8 mouse cellular contexts compared by ENCODE assay signal in the genomic region with DNA sequence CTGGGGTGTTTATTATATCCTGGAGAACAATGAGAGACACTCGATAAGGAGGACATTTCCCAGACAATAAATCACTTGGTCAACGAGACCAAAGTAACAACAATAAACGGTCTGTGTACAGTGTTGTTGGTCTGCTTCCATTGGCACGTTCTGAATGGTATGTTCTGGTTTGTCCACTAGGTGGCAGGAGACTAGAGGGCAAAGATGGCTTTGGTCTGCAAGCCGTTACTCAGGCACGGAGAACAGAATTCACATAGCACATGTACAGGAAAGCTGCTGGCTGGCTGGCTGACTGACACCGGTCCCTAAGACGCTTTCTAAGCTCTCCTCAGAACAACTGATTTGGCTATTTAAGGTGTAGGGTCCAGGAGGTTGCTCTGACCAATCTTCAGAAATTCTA.
DNase-seq lines count a peak whose midpoint lies in the region; ATAC-seq lines count a peak whose summit lies in the region.

No protein-coding gene starts in this region.

- DNase-seq in left cerebral cortex, adult 18-20 months (ENCODE audit: low spot score in 2 of 2): peak; percentile 68 to 69
- no peak for DNase-seq in left cerebral cortex, adult 11 months (ENCODE audit: low spot score)
- DNase-seq in adrenal gland, postnatal 10 days: peak; percentile 78
- peak; percentile 55 for DNase-seq in embryo, embryonic 11.5 days (ENCODE audit: low read depth, low spot score)
- peak; percentile 72 for DNase-seq in hindbrain, embryonic 10.5 days (ENCODE audit: low spot score)
- DNase-seq in layer of hippocampus, adult 8-10 months (ENCODE audit: low spot score in 2 of 2): peak; percentile 67 to 74
- peak; percentile 10 to 24 for DNase-seq in spleen, adult 18-20 months

- peaks cover 2% of the 10 kb centered on the region; the same call in 1 of the 2 replicates for H3K36me3 ChIP-seq in hindbrain, embryonic 10.5 days

- ATAC-seq in megakaryocyte progenitor cell, adult 5-6 weeks (replicated peaks; ENCODE audit: poor library complexity): peak; percentile 83

- no peak overlapping the region for H3K27ac ChIP-seq in hindbrain, embryonic 10.5 days

- 33% methylated on average over 8 of the region's 8 CpGs for WGBS in hindbrain, embryonic 10.5 days

- no peaks in the 10 kb centered on the region for H3K9me3 ChIP-seq in hindbrain, embryonic 10.5 days

- H3K4me1 ChIP-seq in hindbrain, embryonic 10.5 days (replicated peaks): peaks cover 36% of the 10 kb centered on the region

- no peaks in the 10 kb centered on the region for H3K27me3 ChIP-seq in hindbrain, embryonic 10.5 days (ENCODE audit: insufficient read depth, poor library complexity, severe bottlenecking)

- no peak overlapping the region for H3K4me3 ChIP-seq in hindbrain, embryonic 10.5 days
